Mouse (Mus musculus): ENCODE measurements at regions not wholly inside any gene's neighbourhood (a gene's known extent, or its start where the extent isn't known, plus 50 kb on each side); places are given as distances from the start of the nearest gene placed in this dataset.

DNA sequence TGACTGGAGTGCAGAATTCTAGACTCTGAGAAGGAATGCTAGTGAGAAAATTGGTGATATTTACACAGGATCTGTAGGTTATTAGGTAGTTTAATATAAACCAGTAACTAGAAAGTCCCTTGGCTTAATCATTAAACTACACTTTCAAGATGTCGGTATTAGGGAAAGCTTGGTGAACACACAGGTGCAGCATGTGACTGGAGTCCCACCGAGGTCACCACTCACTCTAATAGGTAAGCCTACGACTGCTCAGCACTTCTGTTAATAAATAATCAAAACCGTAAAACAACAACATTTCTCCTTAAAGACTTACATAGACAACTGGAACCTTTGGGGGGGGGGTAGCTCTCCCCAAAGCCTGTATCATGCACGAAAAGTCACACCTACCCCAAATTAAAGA is 125.1 kb downstream of the Polr2m start:
- Histone ChIP-seq H3K4me3 (ENCODE audit: low read depth, low read length) (no peak overlapping the region), H3K27me3 (ENCODE audit: insufficient read depth, low read length) (no peaks in the 10 kb centered on the region), H3K4me2 (ENCODE audit: low read depth) (no peak overlapping the region), H3K9ac (no peak overlapping the region), H3K36me3 (ENCODE audit: insufficient read depth) (no peaks in the 10 kb centered on the region), H3K27ac (ENCODE audit: low read depth, low read length) (no peak overlapping the region), H3K9me3 (ENCODE audit: low read length) (no peaks in the 10 kb centered on the region), H3K4me1 (ENCODE audit: insufficient read depth) (no peaks in the 10 kb centered on the region)
- 92% methylated on average over 5 of the region's 5 CpGs for WGBS
- ATAC-seq (no peak), DNase-seq (no peak)
- no peak for TF ChIP-seq CTCF (IDR thresholded peaks at IDR 0.05; ENCODE audit: low read depth)

DNA sequence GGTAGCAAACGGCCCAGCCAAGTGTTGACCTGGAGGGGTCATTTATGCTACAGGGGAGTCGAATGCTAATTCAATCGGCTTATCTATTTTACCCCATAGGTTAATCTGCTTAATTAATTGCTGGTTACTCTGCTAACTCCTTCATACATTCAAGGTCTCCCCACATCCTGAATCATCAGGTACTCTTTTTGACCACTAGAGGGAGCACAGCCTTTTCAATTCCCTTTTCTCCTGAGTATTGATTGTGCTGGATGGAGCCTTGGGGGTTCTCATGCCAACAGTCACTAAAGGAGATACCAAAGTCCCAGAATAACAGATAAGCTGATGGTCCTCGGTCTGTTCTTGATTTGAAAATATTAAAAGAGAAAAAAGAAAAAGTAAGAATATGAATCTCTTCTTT is 126.8 kb downstream of the Polr2m start:
- peak; percentile 48; the same call in 1 of the 2 replicates for ATAC-seq
- peak; percentile 70 for DNase-seq

GRCm38 (mm10) chr9:71355721-71356120 is 130.0 kb downstream of the Polr2m start:
- no peak for TF ChIP-seq CTCF (IDR thresholded peaks at IDR 0.05; ENCODE audit: low read depth)
- H3K4me2 ChIP-seq (ENCODE audit: low read depth) = no peak overlapping the region
- H3K27me3 ChIP-seq (ENCODE audit: insufficient read depth, low read length) = no peaks in the 10 kb centered on the region
- no peaks in the 10 kb centered on the region for H3K36me3 ChIP-seq (ENCODE audit: insufficient read depth)
- no peak overlapping the region for H3K9ac ChIP-seq
- ATAC-seq = no peak
- no peak overlapping the region for H3K27ac ChIP-seq (ENCODE audit: low read depth, low read length)
- 40% methylated on average over 5 of the region's 5 CpGs for WGBS
- no peaks in the 10 kb centered on the region for H3K4me1 ChIP-seq (ENCODE audit: insufficient read depth)
- H3K9me3 ChIP-seq (ENCODE audit: low read length) = no peaks in the 10 kb centered on the region
- H3K4me3 ChIP-seq (ENCODE audit: low read depth, low read length) = no peak overlapping the region
- no peak for DNase-seq

More for the DNA sequence above, 126.8 kb downstream of the Polr2m start:
- no peak overlapping the region for H3K4me2 ChIP-seq (ENCODE audit: low read depth)
- H3K4me1 ChIP-seq (ENCODE audit: insufficient read depth) = no peaks in the 10 kb centered on the region
- no peak overlapping the region for H3K4me3 ChIP-seq (ENCODE audit: low read depth, low read length)
- no peaks in the 10 kb centered on the region for H3K27me3 ChIP-seq (ENCODE audit: insufficient read depth, low read length)
- no peaks in the 10 kb centered on the region for H3K9me3 ChIP-seq (ENCODE audit: low read length)
- TF ChIP-seq CTCF (IDR thresholded peaks at IDR 0.05; ENCODE audit: low read depth) = peak; percentile 87
- no peaks in the 10 kb centered on the region for H3K36me3 ChIP-seq (ENCODE audit: insufficient read depth)
- no peak overlapping the region for H3K9ac ChIP-seq
- 30% methylated on average over 4 of the region's 4 CpGs for WGBS
- no peak overlapping the region for H3K27ac ChIP-seq (ENCODE audit: low read depth, low read length)

All from forebrain, postnatal 0 days (tissue).